Mouse (Mus musculus) hindbrain, embryonic 13.5 days (tissue): ENCODE measurements around the gene Epsti1. TPM values are rescaled to one million over a fixed set of nuclear protein-coding genes. Genes with fewer than 3 reads are reported as not detected.

Source experiments
- ATAC-seq: fragments of 200-750 bp; cut with Nextera tagmentation; 2 replicates; pipeline ENCODE4 v1.8.0; 2017; ENCODE audit warnings: moderate TSS enrichment; ENCODE audit not compliant: low FRiP score
- H3K27ac ChIP-seq: fragments of 300-500 bp; sonication (generic); 2 replicates; pipeline ENCODE4 v1.5.1; 2015; ENCODE audit warnings: inconsistent platforms, mild to moderate bottlenecking, moderate library complexity
- H3K27me3 ChIP-seq: fragments of 300-500 bp; sonication (generic); 2 replicates; pipeline ENCODE4 v1.6.1; 2015; ENCODE audit warnings: mild to moderate bottlenecking, inconsistent platforms
- H3K36me3 ChIP-seq: fragments of 300-500 bp; sonication (generic); 2 replicates; pipeline ENCODE4 v1.6.1; 2015; ENCODE audit warnings: mild to moderate bottlenecking, inconsistent platforms
- H3K4me1 ChIP-seq: fragments of 300-500 bp; sonication (generic); replicated peaks from 2 replicates; pipeline ENCODE4 v1.6.1; 2015; ENCODE audit warnings: inconsistent platforms
- H3K4me2 ChIP-seq: fragments of 300-500 bp; sonication (generic); 2 replicates; pipeline ENCODE4 v1.6.1; 2015; ENCODE audit warnings: inconsistent platforms, mild to moderate bottlenecking, moderate library complexity
- H3K4me3 ChIP-seq: fragments of 300-500 bp; sonication (generic); 2 replicates; pipeline ENCODE4 v1.5.1; 2015; ENCODE audit warnings: mild to moderate bottlenecking, inconsistent platforms
- H3K9ac ChIP-seq: fragments of 300-500 bp; sonication (generic); 2 replicates; pipeline ENCODE4 v1.6.1; 2015; ENCODE audit warnings: mild to moderate bottlenecking, inconsistent platforms
- H3K9me3 ChIP-seq: fragments of 300-500 bp; sonication (generic); 2 replicates; pipeline ENCODE4 v1.6.1; 2016; ENCODE audit warnings: inconsistent platforms
- WGBS: fragments of 180-500 bp; shearing (Covaris S2); methylation state at CpG from one replicate; pipeline ENCODE4 v1.1.7; 2015; 5-methylcytosine and 5-hydroxymethylcytosine counted together
- polyA plus RNA-seq: library from polyadenylated mRNA; unstranded; fragments of >200 nt; fragmentation: Nextera tagmentation; extraction: Ambion mirVana; gene quantifications from 2 replicates; pipeline ENCODE4 v1.2.1, GENCODE M21; 2015

Gene Epsti1
- polyA plus RNA-seq, 1 experiment from 2014 or later: 0.31 TPM

DNA sequence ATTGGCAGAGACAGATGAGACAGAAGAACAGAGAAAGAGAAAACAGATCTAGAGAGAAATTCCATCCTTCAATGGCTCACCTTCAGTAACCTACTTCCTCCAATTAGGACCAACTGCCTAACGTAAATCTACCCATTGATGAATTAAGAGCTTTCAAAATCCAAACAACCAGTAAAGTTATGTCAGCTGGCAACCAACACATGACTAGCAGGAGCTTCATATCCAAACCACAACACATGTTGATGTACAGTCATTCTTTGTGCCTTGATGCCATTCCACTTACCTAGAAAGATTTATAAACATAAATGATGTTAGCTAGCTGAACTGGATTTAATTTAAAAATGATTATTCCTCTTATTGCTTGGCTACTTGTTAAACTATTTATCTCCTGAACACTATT lies 22.0 kb upstream of the Epsti1 start:
- WGBS: 74% methylated on average over 1 of the region's 1 CpGs
- H3K27me3 ChIP-seq: no peaks in the 10 kb centered on the region
- H3K4me3 ChIP-seq: no peak overlapping the region
- H3K27ac ChIP-seq: no peak overlapping the region
- peaks cover 2% of the 10 kb centered on the region; the same call in 1 of the 2 replicates for H3K9me3 ChIP-seq
- H3K36me3 ChIP-seq: no peaks in the 10 kb centered on the region
- H3K4me1 ChIP-seq: no peaks in the 10 kb centered on the region
- H3K4me2 ChIP-seq: no peak overlapping the region
- ATAC-seq: no peak
- H3K9ac ChIP-seq: no peak overlapping the region

- H3K36me3 ChIP-seq: no peaks in the 10 kb centered on the region
- H3K4me3 ChIP-seq: no peak overlapping the region
- no peaks in the 10 kb centered on the region for H3K27me3 ChIP-seq
- H3K9me3 ChIP-seq: peaks cover 2% of the 10 kb centered on the region; the same call in 1 of the 2 replicates
- 66% methylated on average over 6 of the region's 6 CpGs for WGBS
- no peak overlapping the region for H3K9ac ChIP-seq
- H3K4me1 ChIP-seq: no peaks in the 10 kb centered on the region
- H3K4me2 ChIP-seq: no peak overlapping the region
- no peak for ATAC-seq
- H3K27ac ChIP-seq: no peak overlapping the region
These were observed 21.4 kb upstream of the Epsti1 start for GRCm38 (mm10) chr14:77882669-77883068.

DNA sequence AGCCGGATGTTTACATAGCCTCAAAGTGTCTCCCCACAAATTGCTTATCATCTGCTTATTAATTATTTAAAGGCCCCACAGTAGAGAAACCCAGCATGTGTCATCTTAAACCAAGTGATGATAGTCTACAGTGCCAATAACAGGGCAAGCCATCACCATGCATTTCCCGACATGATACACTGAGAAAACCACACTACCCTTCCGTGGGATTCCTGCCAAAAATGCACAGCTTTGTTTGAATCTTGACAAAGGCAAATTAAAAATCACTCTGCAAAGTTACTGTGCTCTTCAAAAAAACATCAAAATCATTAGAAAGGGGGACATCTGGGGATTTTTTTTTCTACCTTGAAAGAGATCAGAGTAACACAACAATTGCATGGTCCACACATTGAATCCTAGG lies 17.7 kb upstream of the Epsti1 start:
- WGBS: 79% methylated on average over 3 of the region's 3 CpGs
- Histone ChIP-seq H3K27ac (no peak overlapping the region), H3K9ac (no peak overlapping the region), H3K9me3 (no peaks in the 10 kb centered on the region), H3K36me3 (no peaks in the 10 kb centered on the region), H3K4me2 (no peak overlapping the region), H3K4me3 (no peak overlapping the region), H3K27me3 (no peaks in the 10 kb centered on the region), H3K4me1 (no peaks in the 10 kb centered on the region)
- no peak for ATAC-seq

- Histone ChIP-seq H3K9ac (no peak overlapping the region), H3K9me3 (no peaks in the 10 kb centered on the region), H3K4me3 (no peak overlapping the region), H3K4me2 (no peak overlapping the region), H3K27ac (no peak overlapping the region), H3K27me3 (no peaks in the 10 kb centered on the region), H3K4me1 (no peaks in the 10 kb centered on the region), H3K36me3 (no peaks in the 10 kb centered on the region)
- WGBS: 92% methylated on average over 4 of the region's 4 CpGs
- no peak for ATAC-seq
These were observed 17.1 kb upstream of the Epsti1 start for GRCm38 (mm10) chr14:77886941-77887340.

GRCm38 (mm10) chr14:77889911-77890310 lies 14.1 kb upstream of the Epsti1 start:
- ATAC-seq: no peak
- WGBS: 87% methylated on average over 7 of the region's 7 CpGs
- H3K4me1 ChIP-seq: no peaks in the 10 kb centered on the region

DNA sequence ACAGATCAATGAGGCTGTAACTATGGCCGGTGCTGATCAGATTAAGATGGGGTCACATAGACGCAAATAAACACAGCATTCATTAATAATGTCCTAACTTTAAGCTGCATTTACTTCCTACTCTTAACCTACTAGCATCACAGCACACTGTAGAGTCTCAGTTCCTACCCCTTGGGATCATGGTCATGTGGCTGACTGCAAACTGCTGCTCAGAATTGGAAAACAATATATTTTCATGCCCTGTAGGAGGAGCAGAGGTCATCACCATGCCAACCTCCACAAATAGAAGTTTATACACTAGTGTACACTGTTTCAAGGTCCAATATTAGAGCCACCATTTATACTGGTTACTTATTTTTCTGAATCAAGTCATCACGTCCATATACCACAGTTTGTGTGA lies 8.1 kb upstream of the Epsti1 start:
- no peak overlapping the region for H3K27ac ChIP-seq
- no peaks in the 10 kb centered on the region for H3K36me3 ChIP-seq
- ATAC-seq: no peak
- no peaks in the 10 kb centered on the region for H3K4me1 ChIP-seq
- no peak overlapping the region for H3K9ac ChIP-seq
- 78% methylated on average over 3 of the region's 3 CpGs for WGBS
- no peaks in the 10 kb centered on the region for H3K9me3 ChIP-seq
- H3K27me3 ChIP-seq: no peaks in the 10 kb centered on the region
- no peak overlapping the region for H3K4me2 ChIP-seq
- no peak overlapping the region for H3K4me3 ChIP-seq

More at GRCm38 (mm10) chr14:77889911-77890310, 14.1 kb upstream of the Epsti1 start:
- H3K27me3 ChIP-seq: no peaks in the 10 kb centered on the region
- H3K4me2 ChIP-seq: no peak overlapping the region
- no peaks in the 10 kb centered on the region for H3K36me3 ChIP-seq
- no peak overlapping the region for H3K4me3 ChIP-seq
- no peak overlapping the region for H3K9ac ChIP-seq
- H3K27ac ChIP-seq: no peak overlapping the region
- H3K9me3 ChIP-seq: no peaks in the 10 kb centered on the region

- no peak overlapping the region for H3K4me3 ChIP-seq
- H3K4me2 ChIP-seq: no peak overlapping the region
- H3K9me3 ChIP-seq: no peaks in the 10 kb centered on the region
- no peaks in the 10 kb centered on the region for H3K27me3 ChIP-seq
- WGBS: 95% methylated on average over 3 of the region's 3 CpGs
- ATAC-seq: no peak
- no peak overlapping the region for H3K27ac ChIP-seq
- H3K36me3 ChIP-seq: no peaks in the 10 kb centered on the region
- H3K9ac ChIP-seq: no peak overlapping the region
- H3K4me1 ChIP-seq: no peaks in the 10 kb centered on the region
These were observed 1.5 kb upstream of the Epsti1 start for GRCm38 (mm10) chr14:77902541-77902940.

DNA sequence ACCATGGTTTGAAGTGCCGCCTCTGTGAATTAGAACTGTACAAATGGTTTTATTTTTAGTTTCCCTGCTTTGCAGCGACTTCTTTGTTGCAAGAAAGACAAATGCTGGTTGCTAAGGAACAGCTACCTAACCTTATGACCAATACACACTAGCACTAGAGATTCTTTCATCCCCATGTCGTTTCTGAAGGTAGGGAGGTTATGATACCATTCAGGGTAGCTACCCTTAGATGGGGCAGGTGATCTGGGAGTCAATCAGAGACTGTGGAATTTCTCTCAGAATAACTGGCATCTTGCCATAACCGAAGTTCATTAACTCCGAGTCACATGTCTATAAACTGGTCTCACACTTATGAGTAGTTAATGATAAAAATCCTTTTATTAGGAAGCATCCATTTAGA lies 1.4 kb downstream of the Epsti1 start:
- no peak overlapping the region for H3K4me2 ChIP-seq
- H3K27ac ChIP-seq: no peak overlapping the region
- H3K27me3 ChIP-seq: no peaks in the 10 kb centered on the region
- no peak overlapping the region for H3K4me3 ChIP-seq
- 60% methylated on average over 5 of the region's 5 CpGs for WGBS
- H3K9me3 ChIP-seq: no peaks in the 10 kb centered on the region
- H3K9ac ChIP-seq: no peak overlapping the region
- H3K36me3 ChIP-seq: no peaks in the 10 kb centered on the region
- H3K4me1 ChIP-seq: no peaks in the 10 kb centered on the region
- ATAC-seq: no peak

DNA sequence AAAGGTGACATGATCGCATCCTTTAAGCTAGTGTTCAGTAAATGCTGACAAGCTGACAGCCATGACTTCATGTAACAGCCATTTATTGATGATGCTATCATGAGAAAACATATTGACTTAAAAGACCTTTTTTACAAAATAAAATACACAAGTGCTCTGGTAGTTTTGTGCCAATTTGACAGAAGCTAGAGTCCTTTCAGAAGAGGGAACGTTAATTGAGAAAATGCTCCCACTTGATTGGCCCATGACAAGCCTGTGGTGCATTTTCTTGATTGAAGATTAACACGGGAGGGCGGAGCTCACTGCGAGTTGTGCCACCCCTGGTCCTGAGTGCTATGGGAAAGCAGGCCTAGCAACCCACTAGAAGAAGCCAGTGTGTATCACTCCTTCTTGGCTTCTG lies 2.5 kb downstream of the Epsti1 start:
- no peaks in the 10 kb centered on the region for H3K36me3 ChIP-seq
- no peak overlapping the region for H3K4me3 ChIP-seq
- H3K9ac ChIP-seq: no peak overlapping the region
- no peak overlapping the region for H3K27ac ChIP-seq
- H3K9me3 ChIP-seq: no peaks in the 10 kb centered on the region
- WGBS: 87% methylated on average over 5 of the region's 5 CpGs
- no peak for ATAC-seq
- no peaks in the 10 kb centered on the region for H3K27me3 ChIP-seq
- no peak overlapping the region for H3K4me2 ChIP-seq
- no peaks in the 10 kb centered on the region for H3K4me1 ChIP-seq

GRCm38 (mm10) chr14:77915776-77916175 lies 11.7 kb downstream of the Epsti1 start:
- no peak overlapping the region for H3K27ac ChIP-seq
- H3K9ac ChIP-seq: no peak overlapping the region
- no peak overlapping the region for H3K4me2 ChIP-seq
- no peaks in the 10 kb centered on the region for H3K27me3 ChIP-seq
- no peaks in the 10 kb centered on the region; the same call in 1 of the 2 replicates for H3K4me1 ChIP-seq
- H3K9me3 ChIP-seq: no peaks in the 10 kb centered on the region
- no peaks in the 10 kb centered on the region for H3K36me3 ChIP-seq
- H3K4me3 ChIP-seq: no peak overlapping the region
- WGBS: 61% methylated on average over 5 of the region's 5 CpGs
- no peak for ATAC-seq

GRCm38 (mm10) chr14:77921641-77922040 lies 17.6 kb downstream of the Epsti1 start:
- H3K9me3 ChIP-seq: no peaks in the 10 kb centered on the region
- no peak overlapping the region for H3K9ac ChIP-seq
- 85% methylated on average over 8 of the region's 8 CpGs for WGBS
- no peak overlapping the region for H3K4me3 ChIP-seq
- no peak for ATAC-seq
- H3K4me2 ChIP-seq: no peak overlapping the region
- no peak overlapping the region for H3K27ac ChIP-seq
- peaks cover 13% of the 10 kb centered on the region for H3K4me1 ChIP-seq
- no peaks in the 10 kb centered on the region for H3K27me3 ChIP-seq
- H3K36me3 ChIP-seq: no peaks in the 10 kb centered on the region

GRCm38 (mm10) chr14:77923076-77923865 lies 19.2 kb downstream of the Epsti1 start:
- H3K4me3 ChIP-seq: no peak overlapping the region
- 92% methylated on average over 6 of the region's 6 CpGs for WGBS
- ATAC-seq: no peak
- no peaks in the 10 kb centered on the region for H3K9me3 ChIP-seq
- H3K4me1 ChIP-seq: peaks cover 13% of the 10 kb centered on the region
- H3K9ac ChIP-seq: no peak overlapping the region
- H3K27ac ChIP-seq: no peak overlapping the region
- no peaks in the 10 kb centered on the region for H3K27me3 ChIP-seq
- H3K4me2 ChIP-seq: no peak overlapping the region
- H3K36me3 ChIP-seq: no peaks in the 10 kb centered on the region

DNA sequence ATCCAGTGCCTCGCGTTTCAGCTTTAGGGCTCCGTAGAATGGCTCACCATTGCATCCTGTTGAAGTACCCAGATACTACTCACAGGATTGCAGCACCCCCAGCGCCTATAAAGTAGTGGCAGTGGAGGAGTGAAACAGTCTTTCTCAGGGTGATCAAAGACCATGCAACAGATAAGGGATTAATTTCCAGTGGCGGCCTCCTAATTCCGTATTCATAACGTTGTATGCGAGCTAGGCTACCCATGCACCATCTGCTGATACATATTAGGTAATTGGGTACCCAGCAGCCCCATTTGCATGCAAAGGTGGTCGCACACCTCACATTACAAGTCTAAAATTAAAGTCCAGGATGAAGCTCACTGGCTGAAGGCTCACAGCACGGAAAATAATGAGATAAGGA lies 21.4 kb downstream of the Epsti1 start:
- 65% methylated on average over 10 of the region's 10 CpGs for WGBS
- no peak overlapping the region for H3K4me3 ChIP-seq
- no peaks in the 10 kb centered on the region for H3K9me3 ChIP-seq
- no peak overlapping the region for H3K9ac ChIP-seq
- H3K4me1 ChIP-seq: peaks cover 17% of the 10 kb centered on the region
- ATAC-seq: no peak
- no peaks in the 10 kb centered on the region for H3K27me3 ChIP-seq
- H3K4me2 ChIP-seq: no peak overlapping the region
- H3K36me3 ChIP-seq: no peaks in the 10 kb centered on the region
- H3K27ac ChIP-seq: no peak overlapping the region
